Mouse (Mus musculus) gastrocnemius, adult 8-10 months (tissue): ENCODE data around the gene Sh2d1b1. TPM values are rescaled to one million over a fixed set of nuclear protein-coding genes. Genes with fewer than 3 reads are reported as not detected.
"Not testable (repeated sequence)": the region's sequence is repeated elsewhere in the genome, so short reads cannot be mapped to it uniquely, and the experiment has no call there.

Experiments used
- DNase-seq, 2 experiments: peaks; one replicate each; pipeline ENCODE4 v3.0.0; 2022; ENCODE audit warnings: low spot score in 2 of 2
- total RNA-seq, 4 experiments: library from RNA; stranded (reverse); gene quantifications; 2 replicates each; pipeline ENCODE4 v1.2.4; 2022

Sh2d1b1 gene
- not detected for total RNA-seq

DNA sequence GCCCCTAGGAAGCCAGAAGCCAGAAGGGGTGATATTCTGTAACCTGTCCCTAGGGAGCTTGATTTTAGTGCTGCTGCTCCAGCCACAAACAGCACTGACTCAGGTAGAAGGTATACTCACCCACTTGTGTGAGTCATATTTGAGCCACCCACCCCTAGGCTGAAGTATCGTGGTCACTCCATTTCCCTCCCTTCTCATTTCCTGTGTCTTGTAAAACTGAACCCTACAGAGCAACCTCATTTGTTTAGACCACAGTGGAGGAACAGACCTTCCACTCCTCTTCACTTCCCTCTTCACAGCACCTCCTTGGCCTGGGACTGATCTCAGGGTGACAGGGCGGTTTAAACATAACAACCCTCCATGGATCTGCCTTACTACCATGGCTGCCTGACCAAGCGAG is at the start of gene Sh2d1b1:
TSS of gene Sh2d1b1 (plus strand) at position 305 of the 400 bp plus-strand sequence.
- DNase-seq, result no peak

DNA sequence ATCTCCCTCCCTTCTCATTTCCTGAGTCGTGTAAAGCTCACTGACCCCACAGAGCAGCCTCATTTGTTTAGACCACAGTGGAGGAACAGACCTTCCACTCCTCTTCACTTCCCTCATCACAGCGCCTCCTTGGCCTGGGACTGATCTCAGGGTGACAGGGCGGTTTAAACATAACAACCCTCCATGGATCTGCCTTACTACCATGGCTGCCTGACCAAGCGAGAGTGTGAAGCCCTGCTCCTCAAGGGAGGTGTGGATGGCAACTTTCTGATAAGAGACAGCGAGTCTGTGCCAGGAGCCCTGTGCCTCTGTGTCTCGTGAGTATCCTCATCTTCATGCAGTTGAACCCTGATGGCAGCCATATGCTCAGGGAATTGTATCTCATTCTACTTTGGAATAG is 44.4 kb upstream of the Sh2d1b1 start, which contains the start of gene Sh2d1b2:
TSS of gene Sh2d1b2 (plus strand) at position 62 of the 400 bp plus-strand sequence.
- not testable (repeated sequence) for DNase-seq

DNA sequence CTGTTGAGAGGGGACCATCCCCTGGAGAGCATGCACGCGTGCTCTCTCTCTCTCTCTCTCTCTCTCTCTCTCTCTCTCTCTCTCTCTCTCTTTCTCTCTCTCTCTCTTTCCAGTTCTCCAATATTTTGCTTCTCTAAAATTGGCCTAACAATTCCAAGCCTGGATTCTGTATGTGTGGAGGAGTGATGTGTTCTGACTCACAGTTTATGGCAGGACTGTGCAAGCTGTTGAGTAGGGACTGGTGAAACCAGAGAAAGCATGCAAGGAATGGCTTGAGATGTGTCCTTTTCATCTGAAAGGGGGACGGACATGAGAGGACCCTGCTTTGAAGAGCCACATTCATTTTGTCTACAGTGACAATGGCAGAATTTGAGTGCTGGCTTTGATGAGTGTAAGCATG is 32.1 kb upstream of the Sh2d1b1 start:
- DNase-seq, result no peak

DNA sequence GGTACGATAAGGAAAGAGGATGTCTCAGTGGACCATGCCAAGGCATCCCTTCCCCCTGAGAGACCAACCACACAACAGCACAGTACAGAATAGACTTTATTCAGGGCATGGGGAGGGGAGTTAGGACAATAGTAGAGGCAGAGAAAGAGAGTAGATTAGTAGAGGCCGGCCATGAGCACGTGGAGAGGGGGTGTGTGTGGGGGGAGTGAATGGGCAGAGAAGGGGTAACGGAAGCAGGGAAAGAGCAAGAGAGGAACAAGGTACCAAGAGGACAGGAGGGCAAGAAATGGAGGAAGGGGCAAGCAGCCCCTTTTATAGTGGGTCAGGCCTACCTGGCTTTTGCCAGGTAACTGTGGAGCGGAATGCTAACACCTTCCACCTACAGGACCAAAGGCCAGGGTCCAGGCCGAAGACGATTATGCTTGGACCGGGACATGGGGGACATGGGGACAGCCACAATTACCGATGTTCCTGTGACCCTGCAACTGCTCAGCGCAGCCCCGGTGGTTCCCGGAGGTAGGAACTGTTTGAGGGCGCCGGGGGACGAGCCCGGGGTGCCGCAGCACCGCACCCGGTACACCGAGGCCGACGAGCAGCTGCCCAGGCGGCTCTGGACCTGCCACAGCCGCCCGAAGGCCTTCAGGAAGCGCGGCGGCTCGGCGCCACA is 22.1 kb upstream of the Sh2d1b1 start:
- DNase-seq, result no peak

DNA sequence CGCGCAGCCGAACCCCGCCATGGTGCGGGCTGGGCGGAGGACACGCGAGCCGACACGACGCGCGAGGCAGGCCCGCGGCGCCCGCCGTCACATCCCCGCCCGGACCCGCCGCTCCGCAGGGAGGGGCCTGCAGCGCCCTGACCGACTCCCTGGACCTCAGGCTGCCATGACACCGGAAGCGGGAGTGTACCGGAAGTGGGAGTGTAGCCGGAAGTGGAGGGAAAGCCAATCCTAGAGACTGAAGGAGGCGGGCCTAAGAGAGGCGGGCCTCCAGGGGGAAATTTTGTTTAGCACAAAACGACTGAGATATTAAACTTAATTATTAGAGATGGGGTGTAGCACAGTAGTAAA is 21.6 kb upstream of the Sh2d1b1 start:
- DNase-seq, result peak; percentile 62 to 67

DNA sequence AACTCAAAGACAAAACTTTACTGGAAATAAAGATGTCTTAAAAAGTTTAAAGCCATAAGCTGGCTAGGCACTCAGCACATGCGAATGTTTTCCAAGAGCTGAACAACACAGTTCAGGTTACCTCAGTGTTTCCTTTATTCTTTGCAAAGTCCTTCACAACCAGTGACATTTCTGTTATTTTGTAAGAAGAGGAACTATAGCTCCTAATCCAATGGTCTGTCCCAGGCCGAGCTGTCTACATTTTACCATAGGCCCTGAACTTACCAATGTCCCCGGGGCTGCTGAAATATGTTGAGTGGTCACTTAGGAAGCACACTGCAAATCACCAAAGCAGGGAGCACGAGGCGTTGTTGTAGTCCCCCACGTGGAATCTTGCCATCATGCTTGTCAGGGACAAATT is 6.8 kb upstream of the Sh2d1b1 start:
- no peak for DNase-seq

DNA sequence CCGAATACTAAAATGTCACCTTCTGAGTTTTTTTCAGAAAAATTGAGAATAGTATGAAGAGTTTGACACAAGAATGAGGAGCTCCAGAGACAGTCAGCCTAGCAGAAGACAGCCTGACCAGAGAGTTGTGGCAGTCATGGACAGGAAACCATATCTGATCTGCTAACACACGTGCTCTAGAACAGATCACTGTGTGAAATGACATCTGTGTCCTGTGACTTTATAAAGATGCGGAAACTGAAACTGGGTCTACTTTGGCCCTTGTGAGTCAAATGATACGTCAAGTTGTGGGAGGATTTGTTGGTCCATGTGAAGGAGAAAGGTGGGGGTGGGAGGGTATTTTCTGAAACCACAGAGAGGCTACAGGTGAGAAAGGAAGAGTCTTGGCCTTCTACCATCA is 6.4 kb upstream of the Sh2d1b1 start:
- no peak for DNase-seq

DNA sequence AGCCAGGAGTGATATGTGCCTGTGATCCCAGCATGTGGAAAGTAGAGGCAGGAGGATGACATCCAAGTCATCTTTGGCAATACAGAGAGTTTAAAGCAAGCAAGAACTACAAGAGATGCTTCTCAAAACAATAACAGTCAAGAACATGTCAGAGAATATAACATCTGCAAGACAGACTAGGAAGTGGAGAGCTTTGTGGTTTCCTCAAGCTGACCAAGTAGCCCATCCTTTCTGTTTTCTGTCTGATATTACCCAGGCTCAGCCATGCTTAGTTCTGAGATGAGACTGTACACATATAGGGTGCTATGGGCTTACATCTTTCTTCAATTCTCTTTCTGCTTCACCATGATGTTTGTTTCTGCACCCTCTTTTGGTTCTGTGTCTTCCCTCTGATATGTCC is 3.9 kb upstream of the Sh2d1b1 start:
- DNase-seq, result no peak

DNA sequence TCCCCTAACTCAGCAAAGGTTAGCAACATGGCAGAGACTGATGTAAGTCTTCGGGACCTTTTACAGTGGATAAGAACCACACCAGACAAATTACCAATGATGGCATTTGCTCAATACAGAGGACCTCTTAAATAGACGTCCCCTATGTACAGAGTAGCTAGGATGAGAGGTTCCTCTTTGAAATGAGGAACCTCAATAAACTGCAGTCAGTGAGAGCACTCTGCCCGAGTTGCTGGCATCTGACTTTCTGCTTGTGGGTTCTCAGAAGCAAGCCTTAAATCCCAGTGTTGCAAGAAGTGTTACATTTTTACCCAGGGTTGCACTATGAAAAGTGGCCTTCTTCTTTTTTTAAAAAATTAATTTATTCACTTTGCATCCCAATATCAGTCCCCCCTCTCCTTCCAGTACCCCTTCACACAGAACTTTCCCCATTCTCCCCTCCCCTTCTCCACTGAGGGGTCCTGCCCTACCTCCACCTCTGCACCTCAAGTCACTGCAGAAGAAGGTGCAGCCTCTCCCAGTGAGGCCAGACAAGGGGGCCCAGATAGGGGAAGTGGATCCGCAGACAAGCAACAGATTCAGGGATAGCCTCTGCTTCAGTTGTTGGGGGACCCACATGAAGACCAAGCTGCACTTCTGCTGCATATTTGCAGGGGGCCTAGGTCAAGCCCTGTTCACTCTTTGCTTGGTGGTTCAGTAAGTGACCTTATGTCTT is 5.5 kb downstream of the Sh2d1b1 start:
- DNase-seq, result no peak

DNA sequence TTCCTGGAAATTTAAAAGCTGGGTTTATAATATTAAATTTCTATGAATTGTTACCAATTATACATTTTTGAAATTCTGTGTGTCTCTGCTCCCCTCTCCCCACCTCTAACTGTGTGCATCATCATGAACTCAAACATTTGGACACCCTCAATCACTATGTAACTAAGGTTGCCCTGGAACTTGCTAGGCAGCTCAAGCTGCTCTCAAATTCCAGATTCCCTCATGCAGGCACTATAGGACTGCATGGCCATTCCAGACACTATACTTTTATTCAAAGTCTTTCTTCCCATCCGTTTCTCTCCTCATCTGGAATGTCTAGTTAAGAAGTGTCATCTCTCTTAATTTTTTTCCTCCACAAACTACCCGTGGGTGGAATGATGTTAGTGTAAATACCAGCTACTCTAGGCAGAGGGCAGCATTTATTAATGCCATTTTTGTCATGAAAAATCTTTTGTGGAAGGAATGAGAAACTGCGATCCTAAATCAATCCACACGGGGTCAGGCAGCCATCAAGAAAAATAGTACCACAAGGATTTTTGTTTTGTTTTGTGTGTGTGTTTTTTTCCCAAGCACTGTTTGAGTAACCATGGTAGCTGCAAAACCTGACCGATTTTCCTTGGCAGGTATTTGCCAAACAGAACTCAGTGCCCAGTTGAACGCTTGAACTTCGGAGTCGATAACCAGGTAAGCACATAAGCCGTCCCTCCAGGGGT is 15.3 kb downstream of the Sh2d1b1 start:
- DNase-seq, result no peak

DNA sequence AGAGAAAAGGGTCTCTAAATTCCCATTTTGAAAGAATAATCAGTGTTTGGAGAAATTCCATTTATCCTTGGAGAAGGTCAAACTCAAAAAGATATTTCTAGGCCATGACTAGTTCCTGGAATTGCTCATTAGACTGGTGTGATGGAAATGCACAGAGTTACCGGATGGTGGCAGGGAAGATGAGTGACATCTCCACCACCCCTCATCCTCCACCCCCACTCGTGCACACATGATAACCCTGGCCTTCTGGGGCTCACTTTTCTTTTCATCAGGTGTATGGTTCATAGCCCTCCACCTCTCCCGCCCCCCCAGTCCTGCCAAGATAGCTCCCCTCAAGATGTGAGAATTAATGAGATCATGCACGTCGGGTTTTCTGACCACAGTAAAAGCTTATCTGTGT is 16.1 kb downstream of the Sh2d1b1 start:
- no peak for DNase-seq

DNA sequence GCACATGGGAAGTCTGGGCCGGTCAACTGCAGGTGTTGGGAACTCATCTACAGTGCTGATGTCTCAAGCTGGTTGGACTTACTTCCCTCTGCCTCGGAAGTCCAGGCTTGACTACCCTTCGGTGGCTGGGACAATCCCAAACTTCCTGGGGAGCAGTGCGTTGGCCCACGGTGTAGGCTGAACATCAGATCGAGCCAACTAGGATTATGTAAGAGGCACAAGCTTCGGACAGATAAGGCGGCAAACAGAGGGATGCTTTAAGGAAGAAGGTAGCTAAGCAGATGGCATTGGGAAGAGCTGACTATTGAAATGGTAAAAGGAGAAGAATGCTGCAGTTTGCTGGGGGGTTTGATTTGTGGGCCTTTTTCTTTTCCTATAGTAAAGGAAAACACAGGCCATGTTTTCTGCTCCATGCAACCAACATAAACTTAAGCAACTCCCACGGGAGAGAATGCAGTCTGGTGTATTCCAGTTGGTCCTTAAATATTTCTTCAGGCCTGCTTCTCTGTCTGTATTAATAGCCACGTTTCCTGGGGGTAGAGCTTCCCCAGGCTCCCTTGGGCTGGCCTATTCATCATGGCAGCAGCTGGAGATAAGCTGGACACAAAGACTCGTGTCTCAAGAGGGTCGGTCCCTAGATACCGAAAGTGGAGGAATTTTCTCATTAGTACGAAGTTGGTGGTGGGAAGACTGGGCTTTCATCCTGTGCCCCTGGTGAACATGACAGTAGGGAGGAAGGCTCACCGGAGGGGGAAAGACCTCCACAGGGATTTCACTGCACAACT is 17.9 kb downstream of the Sh2d1b1 start:
- DNase-seq, result no peak

DNA sequence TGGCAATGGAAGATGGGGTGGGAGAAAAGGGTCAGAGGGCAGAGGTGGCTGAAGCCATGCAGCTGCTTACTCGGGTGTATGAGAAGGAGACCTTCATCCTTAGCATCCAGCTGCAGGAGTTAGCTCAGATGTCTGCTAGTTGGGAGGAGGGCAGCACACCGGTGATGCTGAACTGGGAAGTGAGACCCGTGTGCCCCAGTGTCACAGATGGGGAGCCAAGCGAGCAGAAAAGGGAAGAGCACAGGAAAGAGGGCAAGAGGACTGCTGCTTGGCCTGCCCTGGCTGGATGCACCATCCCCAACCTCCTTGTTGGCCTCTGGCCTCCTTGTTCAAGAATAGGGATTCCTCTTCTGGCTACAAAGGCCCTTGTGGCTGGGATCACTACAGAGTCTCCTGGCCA is 22.4 kb downstream of the Sh2d1b1 start:
- no peak for DNase-seq

DNA sequence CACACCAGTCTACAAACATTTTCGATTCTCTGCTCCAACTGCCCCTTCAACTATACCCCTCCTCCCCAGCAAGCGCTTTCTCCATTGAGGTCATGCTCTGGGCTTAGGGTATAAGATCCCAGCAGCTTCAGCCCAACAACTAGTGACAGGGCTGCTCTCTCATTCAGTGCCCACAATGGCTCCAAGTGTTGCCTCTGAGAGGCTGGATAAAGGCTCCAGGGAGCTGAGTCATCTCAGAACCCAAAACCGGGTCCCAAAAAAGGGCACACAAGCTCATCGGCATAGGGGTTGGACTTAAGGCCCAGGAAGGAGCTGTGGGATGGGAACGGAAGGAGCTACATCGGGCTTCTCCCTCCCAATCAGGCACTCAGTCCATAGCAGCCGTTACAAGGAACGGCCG is 24.6 kb downstream of the Sh2d1b1 start:
- DNase-seq, result no peak

DNA sequence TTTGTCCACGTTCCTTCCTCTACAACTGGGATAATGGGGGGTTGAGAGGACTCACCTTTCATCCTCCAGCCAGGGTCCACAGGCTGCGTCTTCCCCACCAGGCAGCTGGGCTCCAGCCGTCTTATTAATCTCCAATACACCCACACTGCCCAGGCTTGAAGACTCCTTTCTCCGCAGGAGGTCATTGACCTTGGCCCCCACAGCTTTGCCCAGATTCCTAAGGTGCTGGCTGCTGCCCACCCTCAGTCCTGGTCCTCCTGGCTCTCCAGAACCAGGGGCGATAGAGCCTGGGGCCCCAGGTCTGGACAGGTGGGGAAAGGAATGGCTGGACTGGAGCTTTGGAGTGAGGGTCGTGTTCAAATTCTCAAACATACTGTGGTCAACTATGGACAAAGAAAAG is 25.3 kb downstream of the Sh2d1b1 start:
- DNase-seq, result no peak

DNA sequence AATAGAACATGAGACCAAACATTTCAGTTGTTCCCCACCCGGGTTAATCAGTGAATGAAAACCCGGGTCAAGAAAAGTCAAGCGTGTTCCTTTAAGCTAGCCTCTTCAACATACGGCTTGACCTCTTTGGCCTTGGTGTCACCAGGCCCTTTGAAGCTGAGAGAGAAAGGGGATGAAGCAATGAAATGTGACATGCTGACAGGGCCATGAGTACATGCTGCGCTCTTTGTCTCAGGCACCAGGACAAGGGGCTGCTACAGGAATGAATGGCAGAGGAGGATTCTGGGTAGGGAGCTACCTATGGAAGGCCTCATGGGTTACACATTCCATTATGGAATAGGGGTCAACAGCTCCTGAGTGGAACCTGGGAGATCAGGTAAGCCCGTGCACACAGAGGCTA is 26.0 kb downstream of the Sh2d1b1 start:
- no peak for DNase-seq

DNA sequence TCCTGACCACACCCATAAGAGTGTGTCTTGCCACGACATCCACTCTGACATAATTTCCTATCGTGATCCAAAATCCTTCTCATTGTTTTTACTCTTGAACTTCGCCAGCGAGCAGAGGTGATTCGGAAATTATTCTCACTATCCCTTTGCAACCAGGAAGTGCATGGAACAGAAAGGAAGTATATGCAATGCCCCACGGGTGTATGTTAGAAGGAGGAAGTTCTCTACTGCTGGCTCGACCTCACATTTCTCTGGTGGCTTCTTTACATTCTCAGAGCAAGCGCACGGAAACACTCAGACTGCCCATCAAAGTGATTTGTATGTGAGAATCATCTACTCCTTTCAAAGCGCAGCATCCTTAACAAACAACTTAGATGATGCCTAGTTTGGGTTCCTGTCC is 27.9 kb downstream of the Sh2d1b1 start:
- no peak for DNase-seq

DNA sequence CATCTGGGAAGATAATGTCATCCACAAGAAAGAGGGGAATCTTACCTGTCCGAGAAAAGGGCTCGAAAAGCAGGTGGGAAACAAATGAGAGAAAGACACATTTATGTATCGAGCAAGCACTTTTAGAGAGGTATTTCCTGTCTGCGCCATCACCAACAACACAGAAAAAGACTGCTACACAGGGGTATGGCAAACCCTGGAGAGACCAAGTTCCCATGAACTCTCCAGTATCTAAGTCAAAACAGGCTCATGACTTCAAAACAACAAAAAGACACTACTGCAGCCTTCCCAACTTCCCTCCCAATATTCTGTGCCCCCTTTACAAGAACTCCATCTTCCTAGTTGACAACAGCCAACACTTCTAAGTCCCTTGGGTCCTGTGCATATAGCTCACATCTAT is 29.1 kb downstream of the Sh2d1b1 start, which contains the start of gene Gm7694:
TSS of gene Gm7694 (minus strand) at position 101 of the 400 bp plus-strand sequence.
- DNase-seq, result no peak

DNA sequence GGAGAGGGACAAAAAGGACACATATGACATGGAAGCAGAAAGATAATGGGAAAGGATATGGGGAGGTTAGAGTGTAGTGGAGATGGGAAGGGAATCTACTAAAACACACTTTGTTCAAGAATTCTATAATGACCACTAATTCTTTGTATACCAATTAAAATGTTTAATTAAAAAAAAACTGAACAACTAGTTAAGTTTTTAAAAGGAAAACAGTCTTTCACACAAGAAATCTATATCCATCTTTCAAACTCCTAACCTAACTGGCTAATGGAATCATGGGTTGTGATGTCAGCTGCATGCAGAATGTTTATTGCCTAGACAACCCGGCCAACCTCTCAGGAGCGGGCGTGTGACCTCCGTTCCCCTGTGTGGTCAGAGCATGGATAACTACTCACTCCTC is 31.4 kb downstream of the Sh2d1b1 start, which contains the start of gene Spata46:
TSS of gene Spata46 (plus strand) at position 301 of the 400 bp plus-strand sequence.
- no peak for DNase-seq

DNA sequence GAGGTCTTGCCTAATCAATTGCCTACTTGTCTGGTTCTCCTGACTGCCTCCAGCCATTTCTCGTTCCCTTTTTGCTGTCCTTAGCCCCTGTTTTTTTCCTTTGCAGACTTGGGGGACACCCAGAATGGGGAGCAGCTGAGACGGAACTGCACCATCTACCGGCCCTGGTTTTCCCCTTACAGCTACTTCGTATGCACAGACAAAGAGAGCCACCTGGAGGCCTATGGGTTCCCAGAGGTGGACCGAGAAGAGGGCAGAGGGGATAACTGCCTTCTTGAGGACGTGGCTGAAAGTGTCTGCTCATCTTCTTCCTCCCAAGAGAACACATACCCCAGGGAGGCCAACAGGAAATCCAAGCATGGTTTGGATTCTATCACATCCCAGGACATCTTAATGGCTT is 34.3 kb downstream of the Sh2d1b1 start:
- no peak for DNase-seq

DNA sequence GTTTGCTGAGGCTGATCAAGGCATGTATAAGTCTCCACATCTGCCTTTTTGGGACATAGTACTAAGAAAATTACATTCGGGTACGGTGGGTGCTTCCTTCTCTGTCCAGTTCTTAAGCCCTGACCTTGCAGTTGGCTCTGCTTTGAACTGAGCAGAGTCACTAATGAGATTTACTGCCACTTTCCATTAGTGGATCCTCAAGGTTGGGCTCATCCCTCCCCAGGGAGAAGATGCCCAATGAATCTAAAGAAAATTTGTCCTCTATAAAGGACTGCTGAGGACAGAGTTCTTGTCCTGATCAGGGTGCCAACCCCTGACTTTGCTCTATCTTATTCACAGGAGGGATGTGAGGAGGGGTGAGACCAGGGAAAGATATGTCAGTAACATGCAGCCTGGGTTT is 44.9 kb downstream of the Sh2d1b1 start:
- DNase-seq, result no peak

DNA sequence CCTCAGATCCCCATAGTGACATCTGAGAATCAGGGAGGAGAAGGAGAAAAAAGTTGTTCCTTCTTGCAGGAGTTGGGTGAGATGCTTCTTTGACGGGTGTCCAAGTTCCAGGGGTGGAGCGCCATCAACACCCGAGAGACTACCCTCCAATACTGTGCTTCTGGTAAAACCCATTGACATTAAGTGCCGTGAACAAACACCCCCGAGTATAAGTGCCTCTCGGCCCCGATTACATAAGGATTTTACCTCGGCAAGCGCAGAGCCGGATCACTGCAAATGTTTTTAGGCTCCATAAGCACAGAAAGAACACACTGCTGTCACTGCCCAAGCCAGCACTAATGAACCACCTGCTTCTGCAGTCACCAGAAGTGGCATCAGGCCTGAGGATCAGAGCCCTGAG is 45.9 kb downstream of the Sh2d1b1 start:
- no peak for DNase-seq
